16 mouse cellular contexts compared by ENCODE assay signal in genomic region chr5:124236180-124236579, GRCm38 (mm10). TPM values are rescaled to one million over a fixed set of nuclear protein-coding genes. Genes with fewer than 3 reads are reported as not detected.
DNase-seq lines count a peak whose midpoint lies in the region; ATAC-seq lines count a peak whose summit lies in the region.
"Had no signal": no experiment of that assay in that cellular context is flagged by ENCODE, and none has a peak within 500 bp of the region (broad histone marks: within the 10 kb centered on the region; RNA-seq: fewer than 3 reads in every experiment).

No protein-coding gene starts in this region.

- no peaks in the 10 kb centered on the region for H3K27me3 ChIP-seq in heart, embryonic 16.5 days (ENCODE audit: control insufficient read depth, insufficient read depth, low read length)
- H3K27me3 ChIP-seq in kidney, embryonic 15.5 days = no peaks in the 10 kb centered on the region
- no peaks in the 10 kb centered on the region for H3K27me3 ChIP-seq in liver, embryonic 13.5 days
- H3K27me3 ChIP-seq: embryonic facial prominence, embryonic 15.5 days; hindbrain, embryonic 13.5 days; limb, embryonic 13.5 days had no signal

- H3K4me1 ChIP-seq in heart, embryonic 16.5 days (ENCODE audit: control insufficient read depth, insufficient read depth, low read length) = peaks cover 55% of the 10 kb centered on the region
- peaks cover 63% of the 10 kb centered on the region for H3K4me1 ChIP-seq in kidney, embryonic 15.5 days
- H3K4me1 ChIP-seq in liver, embryonic 13.5 days (replicated peaks) = peaks cover 79% of the 10 kb centered on the region

- peak overlapping the region; percentile 26 for H3K27ac ChIP-seq in heart, embryonic 16.5 days (ENCODE audit: low read length)
- 0 out of 2 replicates have a peak overlapping the region, but pooled peaks have one; percentile 41 for H3K27ac ChIP-seq in kidney, embryonic 15.5 days
- peak overlapping the region; percentile 45; the same call in 1 of the 2 replicates for H3K27ac ChIP-seq in liver, embryonic 13.5 days
- H3K27ac ChIP-seq: embryonic facial prominence, embryonic 15.5 days; forebrain, embryonic 12.5 days; hindbrain, embryonic 13.5 days; limb, embryonic 13.5 days had no signal

- no peaks in the 10 kb centered on the region for H3K36me3 ChIP-seq in heart, embryonic 16.5 days (ENCODE audit: control insufficient read depth, insufficient read depth)
- H3K36me3 ChIP-seq in kidney, embryonic 15.5 days = no peaks in the 10 kb centered on the region
- no peaks in the 10 kb centered on the region for H3K36me3 ChIP-seq in liver, embryonic 13.5 days
- H3K36me3 ChIP-seq: embryonic facial prominence, embryonic 15.5 days; forebrain, embryonic 12.5 days; hindbrain, embryonic 13.5 days; limb, embryonic 13.5 days had no signal

- intact Hi-C loops in heart, postnatal 14 days (cut with DNase I) = no loop called here
- intact Hi-C loops in left cerebral cortex, postnatal 36 days (cut with DNase I) = no loop called here

- H3K4me2 ChIP-seq in heart, embryonic 16.5 days (ENCODE audit: low read depth, low read length) = no peak overlapping the region
- H3K4me2 ChIP-seq in kidney, embryonic 15.5 days = no peak overlapping the region
- no peak overlapping the region for H3K4me2 ChIP-seq in liver, embryonic 13.5 days
- H3K4me2 ChIP-seq: embryonic facial prominence, embryonic 15.5 days; forebrain, embryonic 12.5 days; hindbrain, embryonic 13.5 days; limb, embryonic 13.5 days had no signal

- ATAC-seq in heart, embryonic 16.5 days (replicated peaks; ENCODE audit: extremely low read depth, insufficient read depth, low FRiP score) = no peak
- ATAC-seq in kidney, embryonic 15.5 days (replicated peaks; ENCODE audit: low FRiP score) = peak; percentile 34; the same call in 1 of the 2 replicates
- no peak for ATAC-seq in liver, embryonic 13.5 days (ENCODE audit: low read depth)
- ATAC-seq: lung, postnatal 0 days had no signal

- no peak overlapping the region for H3K9ac ChIP-seq in heart, embryonic 16.5 days (ENCODE audit: low read length)
- no peak overlapping the region for H3K9ac ChIP-seq in kidney, embryonic 15.5 days
- H3K9ac ChIP-seq in liver, embryonic 13.5 days = no peak overlapping the region
- H3K9ac ChIP-seq: embryonic facial prominence, embryonic 15.5 days; forebrain, embryonic 12.5 days; hindbrain, embryonic 13.5 days; limb, embryonic 13.5 days had no signal

- 50% methylated on average over 4 of the region's 4 CpGs for WGBS in heart, embryonic 16.5 days
- WGBS in kidney, embryonic 15.5 days = 51% methylated on average over 4 of the region's 4 CpGs
- WGBS in liver, embryonic 13.5 days (ENCODE audit: insufficient replicate concordance) = 68% methylated on average over 4 of the region's 4 CpGs

- H3K9me3 ChIP-seq in heart, embryonic 16.5 days (replicated peaks; ENCODE audit: control insufficient read depth, low read length) = no peaks in the 10 kb centered on the region
- H3K9me3 ChIP-seq in kidney, embryonic 15.5 days (replicated peaks) = no peaks in the 10 kb centered on the region
- H3K9me3 ChIP-seq in liver, embryonic 13.5 days (replicated peaks) = no peaks in the 10 kb centered on the region
- H3K9me3 ChIP-seq: embryonic facial prominence, embryonic 15.5 days; forebrain, embryonic 12.5 days; hindbrain, embryonic 13.5 days; limb, embryonic 13.5 days had no signal

- DNase-seq in heart, postnatal 14 days = no peak
- peak; percentile 37 for DNase-seq in forelimb bud, embryonic 11.5 days (ENCODE audit: low read depth, low spot score)
- DNase-seq in liver, embryonic 13.5 days = no peak
- DNase-seq in left cerebral cortex, postnatal 36 days (ENCODE audit: low spot score in 2 of 2) = no peak
- DNase-seq in adrenal gland, postnatal 25 days = no peak
- DNase-seq in adrenal gland, postnatal 36 days = no peak
- DNase-seq: cerebellum, postnatal 14 days; embryo, embryonic 11 days; thymus, postnatal 4 days had no signal

- no peak overlapping the region for H3K4me3 ChIP-seq in heart, embryonic 16.5 days (ENCODE audit: low read length)
- no peak overlapping the region for H3K4me3 ChIP-seq in kidney, embryonic 15.5 days (replicated peaks)
- H3K4me3 ChIP-seq in liver, embryonic 13.5 days (replicated peaks) = no peak overlapping the region
- H3K4me3 ChIP-seq: embryonic facial prominence, embryonic 15.5 days; forebrain, embryonic 12.5 days; hindbrain, embryonic 13.5 days; limb, embryonic 13.5 days had no signal

RNA-seq across cellular contexts. Expression of gene Pitpnm2, which starts 13.4 kb away (rescaled TPM):
- polyA plus RNA-seq in heart, embryonic 16.5 days (2015; fragmentation: Nextera tagmentation; extraction: Ambion mirVana) = 6.9 and 7.3 TPM in 2 replicates
- 10 to 100 TPM; 47.9 to 52.4 TPM for total RNA-seq in heart, postnatal 14 days (2021)
- polyA plus RNA-seq in kidney, embryonic 15.5 days (2015; fragmentation: Nextera tagmentation; extraction: Ambion mirVana) = 3.5 and 3.6 TPM in 2 replicates
- polyA plus RNA-seq in liver, embryonic 13.5 days (2015; fragmentation: Nextera tagmentation; extraction: Ambion mirVana) = 1.3 and 1.4 TPM in 2 replicates
- 100 to 1,000 TPM; 233 to 375 TPM for total RNA-seq in left cerebral cortex, postnatal 36 days (2021)
- total RNA-seq in adrenal gland, postnatal 25 days (2021) = 62.5 and 83.8 TPM in 2 replicates
- total RNA-seq in adrenal gland, postnatal 36 days (2021) = 10 to 100 TPM; 50.0 to 57.2 TPM
